7 mouse cellular contexts compared by ENCODE assay signal in the genomic region with DNA sequence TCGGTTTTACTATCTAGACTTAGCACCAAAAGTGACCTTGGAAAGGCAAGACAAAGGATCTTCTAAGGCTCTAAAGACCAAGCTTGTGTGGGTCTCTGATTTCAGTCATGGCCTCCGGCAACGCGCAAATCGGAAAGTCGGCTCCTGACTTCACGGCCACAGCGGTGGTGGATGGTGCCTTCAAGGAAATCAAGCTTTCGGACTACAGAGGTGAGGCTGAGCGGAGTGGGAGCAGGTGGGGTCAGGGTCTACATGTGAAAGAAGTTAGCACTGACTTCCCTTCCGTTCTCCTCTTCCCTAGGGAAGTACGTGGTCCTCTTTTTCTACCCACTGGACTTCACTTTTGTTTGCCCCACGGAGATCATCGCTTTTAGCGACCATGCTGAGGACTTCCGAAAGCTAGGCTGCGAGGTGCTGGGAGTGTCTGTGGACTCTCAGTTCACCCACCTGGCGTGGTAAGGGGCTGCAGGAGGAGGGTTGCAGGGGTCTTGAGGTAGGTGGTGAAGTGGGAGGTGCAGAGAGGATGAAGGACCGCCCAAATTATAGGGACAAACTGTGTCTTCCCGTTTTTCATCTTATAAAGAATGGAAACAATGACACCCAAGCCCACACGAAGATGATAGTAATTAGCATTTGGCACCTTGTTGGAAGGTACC. TPM values are rescaled to one million over a fixed set of nuclear protein-coding genes. Genes with fewer than 3 reads are reported as not detected.
DNase-seq lines count a peak whose midpoint lies in the region; ATAC-seq and TF ChIP-seq lines count a peak whose summit lies in the region.

No protein-coding gene starts in this region.

- no peaks in the 10 kb centered on the region for H3K27me3 ChIP-seq in neural tube, embryonic 11.5 days (ENCODE audit: control insufficient read depth, insufficient read depth, low read length)
- no peaks in the 10 kb centered on the region for H3K27me3 ChIP-seq in embryonic facial prominence, embryonic 15.5 days
- no peaks in the 10 kb centered on the region for H3K27me3 ChIP-seq in intestine, embryonic 15.5 days (replicated peaks)
- H3K27me3 ChIP-seq in midbrain, postnatal 0 days (ENCODE audit: insufficient read depth, low read length) = no peaks in the 10 kb centered on the region

- no peak for ATAC-seq in neural tube, embryonic 11.5 days (ENCODE audit: insufficient read depth, low FRiP score, low TSS enrichment)
- no peak for ATAC-seq in embryonic facial prominence, embryonic 15.5 days (ENCODE audit: insufficient number of reproducible peaks, low FRiP score, low TSS enrichment, low read depth)
- no peak for ATAC-seq in intestine, embryonic 15.5 days
- no peak for ATAC-seq in midbrain, postnatal 0 days (ENCODE audit: low FRiP score)

- no peak for DNase-seq in neural tube, embryonic 11.5 days (ENCODE audit: low spot score)
- no peak for DNase-seq in neural tube, embryonic 10.5 days (ENCODE audit: extremely low spot score, low spot score)
- no peak for DNase-seq in midbrain, postnatal 0 days (ENCODE audit: low spot score)
- no peak for DNase-seq in retina, embryonic 14.5 days (ENCODE audit: low spot score)
- no peak for DNase-seq in gastrocnemius, postnatal 10 days

- H3K4me3 ChIP-seq in neural tube, embryonic 11.5 days (ENCODE audit: low read depth, low read length) = peak overlapping the region; percentile 77
- H3K4me3 ChIP-seq in embryonic facial prominence, embryonic 15.5 days (replicated peaks) = peak overlapping the region; percentile 73
- H3K4me3 ChIP-seq in intestine, embryonic 15.5 days (replicated peaks) = peak overlapping the region; percentile 70
- peak overlapping the region; percentile 74 for H3K4me3 ChIP-seq in midbrain, postnatal 0 days (ENCODE audit: low read depth, low read length)

- H3K9me3 ChIP-seq in neural tube, embryonic 11.5 days (ENCODE audit: control insufficient read depth, low read length) = no peaks in the 10 kb centered on the region
- no peaks in the 10 kb centered on the region for H3K9me3 ChIP-seq in embryonic facial prominence, embryonic 15.5 days (replicated peaks)
- no peaks in the 10 kb centered on the region for H3K9me3 ChIP-seq in intestine, embryonic 15.5 days
- H3K9me3 ChIP-seq in midbrain, postnatal 0 days (ENCODE audit: low read length) = no peaks in the 10 kb centered on the region

- H3K4me2 ChIP-seq in neural tube, embryonic 11.5 days (ENCODE audit: low read depth) = peak overlapping the region; percentile 83
- peak overlapping the region; percentile 76 for H3K4me2 ChIP-seq in embryonic facial prominence, embryonic 15.5 days (replicated peaks)
- H3K4me2 ChIP-seq in intestine, embryonic 15.5 days (replicated peaks) = peak overlapping the region; percentile 81
- H3K4me2 ChIP-seq in midbrain, postnatal 0 days (ENCODE audit: low read depth, low read length, poor library complexity, severe bottlenecking) = peak overlapping the region; percentile 86

- WGBS in neural tube, embryonic 11.5 days = 13% methylated on average over 21 of the region's 21 CpGs
- 6% methylated on average over 21 of the region's 21 CpGs for WGBS in embryonic facial prominence, embryonic 15.5 days
- 6% methylated on average over 21 of the region's 21 CpGs for WGBS in intestine, embryonic 15.5 days
- WGBS in midbrain, postnatal 0 days = 5% methylated on average over 21 of the region's 21 CpGs

- H3K27ac ChIP-seq in neural tube, embryonic 11.5 days (ENCODE audit: low read depth, low read length) = peak overlapping the region; percentile 74
- peak overlapping the region; percentile 88 for H3K27ac ChIP-seq in embryonic facial prominence, embryonic 15.5 days (replicated peaks)
- peak overlapping the region; percentile 89 for H3K27ac ChIP-seq in intestine, embryonic 15.5 days
- peak overlapping the region; percentile 91 for H3K27ac ChIP-seq in midbrain, postnatal 0 days (ENCODE audit: low read depth, low read length)

- H3K36me3 ChIP-seq in neural tube, embryonic 11.5 days (ENCODE audit: control insufficient read depth, insufficient read depth, low read length) = no peaks in the 10 kb centered on the region; the same call in 1 of the 2 replicates
- H3K36me3 ChIP-seq in embryonic facial prominence, embryonic 15.5 days = peaks cover 39% of the 10 kb centered on the region
- H3K36me3 ChIP-seq in intestine, embryonic 15.5 days = peaks cover 19% of the 10 kb centered on the region; the same call in 1 of the 2 replicates
- H3K36me3 ChIP-seq in midbrain, postnatal 0 days (ENCODE audit: insufficient read depth, low read length) = peaks cover 20% of the 10 kb centered on the region

- H3K9ac ChIP-seq in neural tube, embryonic 11.5 days (ENCODE audit: low read length) = peak overlapping the region; percentile 97
- peak overlapping the region; percentile 72 for H3K9ac ChIP-seq in embryonic facial prominence, embryonic 15.5 days
- H3K9ac ChIP-seq in intestine, embryonic 15.5 days = peak overlapping the region; percentile 94
- H3K9ac ChIP-seq in midbrain, postnatal 0 days (replicated peaks; ENCODE audit: low read length, poor library complexity, severe bottlenecking) = peak overlapping the region; percentile 77

- peaks cover 11% of the 10 kb centered on the region for H3K4me1 ChIP-seq in neural tube, embryonic 11.5 days (ENCODE audit: control insufficient read depth, insufficient read depth, low read length)
- peaks cover 43% of the 10 kb centered on the region for H3K4me1 ChIP-seq in embryonic facial prominence, embryonic 15.5 days
- H3K4me1 ChIP-seq in intestine, embryonic 15.5 days (replicated peaks) = peaks cover 24% of the 10 kb centered on the region
- H3K4me1 ChIP-seq in midbrain, postnatal 0 days (ENCODE audit: insufficient read depth, low read length) = peaks cover 9% of the 10 kb centered on the region; the same call in 1 of the 2 replicates

- TF ChIP-seq CTCF in midbrain, postnatal 0 days (IDR thresholded peaks at IDR 0.05) = no peak

RNA-seq across cellular contexts. Expression of a gene that starts 0.7 kb away (rescaled TPM):
- polyA plus RNA-seq in neural tube, embryonic 11.5 days (2014; fragmentation: Nextera tagmentation; extraction: Ambion mirVana) = 92.9 and 116 TPM in 2 replicates
- 94.9 and 99.1 TPM in 2 replicates for polyA plus RNA-seq in embryonic facial prominence, embryonic 15.5 days (2015; fragmentation: Nextera tagmentation; extraction: Ambion mirVana)
- 116 and 117 TPM in 2 replicates for polyA plus RNA-seq in intestine, embryonic 15.5 days (2015; fragmentation: Nextera tagmentation; extraction: Ambion mirVana)
- 40.5 and 48.9 TPM in 2 replicates for total RNA-seq in midbrain, postnatal 0 days (2014; rRNA removed)
- 36.5 and 39.7 TPM in 2 replicates for polyA plus RNA-seq in midbrain, postnatal 0 days (2015; fragmentation: Nextera tagmentation; extraction: Ambion mirVana)
- 10 to 100 TPM; 26.7 to 36.8 TPM for total RNA-seq in gastrocnemius, postnatal 10 days (2021)

RNA-seq across cellular contexts. Expression of a gene that starts 0.9 kb away (rescaled TPM):
- 1,335 and 1,358 TPM in 2 replicates for polyA plus RNA-seq in neural tube, embryonic 11.5 days (2014; fragmentation: Nextera tagmentation; extraction: Ambion mirVana)
- 705 and 717 TPM in 2 replicates for polyA plus RNA-seq in embryonic facial prominence, embryonic 15.5 days (2015; fragmentation: Nextera tagmentation; extraction: Ambion mirVana)
- polyA plus RNA-seq in intestine, embryonic 15.5 days (2015; fragmentation: Nextera tagmentation; extraction: Ambion mirVana) = 581 and 615 TPM in 2 replicates
- total RNA-seq in midbrain, postnatal 0 days (2014; rRNA removed) = 720 and 802 TPM in 2 replicates
- 904 and 934 TPM in 2 replicates for polyA plus RNA-seq in midbrain, postnatal 0 days (2015; fragmentation: Nextera tagmentation; extraction: Ambion mirVana)
- total RNA-seq in gastrocnemius, postnatal 10 days (2021) = 100 to 1,000 TPM; 260 to 267 TPM

RNA-seq across cellular contexts. Expression of a gene that starts 1.0 kb away (rescaled TPM):
- not detected in 2 replicates for polyA plus RNA-seq in neural tube, embryonic 11.5 days (2014; fragmentation: Nextera tagmentation; extraction: Ambion mirVana)
- not detected in 2 replicates for polyA plus RNA-seq in embryonic facial prominence, embryonic 15.5 days (2015; fragmentation: Nextera tagmentation; extraction: Ambion mirVana)
- polyA plus RNA-seq in intestine, embryonic 15.5 days (2015; fragmentation: Nextera tagmentation; extraction: Ambion mirVana) = not detected in 2 replicates
- not detected in 2 replicates for total RNA-seq in midbrain, postnatal 0 days (2014; rRNA removed)
- polyA plus RNA-seq in midbrain, postnatal 0 days (2015; fragmentation: Nextera tagmentation; extraction: Ambion mirVana) = not detected in 2 replicates
- total RNA-seq in gastrocnemius, postnatal 10 days (2021) = not detected

RNA-seq across cellular contexts. Expression of a gene that starts 8.3 kb away (rescaled TPM):
- polyA plus RNA-seq in neural tube, embryonic 11.5 days (2014; fragmentation: Nextera tagmentation; extraction: Ambion mirVana) = 6.2 and 6.9 TPM in 2 replicates
- 38.0 and 40.5 TPM in 2 replicates for polyA plus RNA-seq in embryonic facial prominence, embryonic 15.5 days (2015; fragmentation: Nextera tagmentation; extraction: Ambion mirVana)
- 28.4 and 30.7 TPM in 2 replicates for polyA plus RNA-seq in intestine, embryonic 15.5 days (2015; fragmentation: Nextera tagmentation; extraction: Ambion mirVana)
- total RNA-seq in midbrain, postnatal 0 days (2014; rRNA removed) = 11.3 and 15.9 TPM in 2 replicates
- 5.3 and 6.1 TPM in 2 replicates for polyA plus RNA-seq in midbrain, postnatal 0 days (2015; fragmentation: Nextera tagmentation; extraction: Ambion mirVana)
- total RNA-seq in gastrocnemius, postnatal 10 days (2021) = 1 to 10 TPM; 5.8 to 8.9 TPM

RNA-seq across cellular contexts. Expression of a gene that starts 20.1 kb away (rescaled TPM):
- 10.5 and 12.9 TPM in 2 replicates for polyA plus RNA-seq in neural tube, embryonic 11.5 days (2014; fragmentation: Nextera tagmentation; extraction: Ambion mirVana)
- polyA plus RNA-seq in embryonic facial prominence, embryonic 15.5 days (2015; fragmentation: Nextera tagmentation; extraction: Ambion mirVana) = 27.2 and 30.6 TPM in 2 replicates
- polyA plus RNA-seq in intestine, embryonic 15.5 days (2015; fragmentation: Nextera tagmentation; extraction: Ambion mirVana) = 68.7 and 75.8 TPM in 2 replicates
- 21.4 and 32.5 TPM in 2 replicates for total RNA-seq in midbrain, postnatal 0 days (2014; rRNA removed)
- polyA plus RNA-seq in midbrain, postnatal 0 days (2015; fragmentation: Nextera tagmentation; extraction: Ambion mirVana) = 40.1 and 41.3 TPM in 2 replicates
- total RNA-seq in gastrocnemius, postnatal 10 days (2021) = 1 to 10 TPM; 2.3 to 2.7 TPM
